Mouse (Mus musculus): ENCODE measurements around the gene Nupl1. TPM values are rescaled to one million over a fixed set of nuclear protein-coding genes. Genes with fewer than 3 reads are reported as not detected.

Nupl1 gene
- polyA plus RNA-seq (2015; fragmentation: Nextera tagmentation; extraction: Ambion mirVana) = 0.10 TPM in 1 of 2 replicates, not detected in the other

DNA sequence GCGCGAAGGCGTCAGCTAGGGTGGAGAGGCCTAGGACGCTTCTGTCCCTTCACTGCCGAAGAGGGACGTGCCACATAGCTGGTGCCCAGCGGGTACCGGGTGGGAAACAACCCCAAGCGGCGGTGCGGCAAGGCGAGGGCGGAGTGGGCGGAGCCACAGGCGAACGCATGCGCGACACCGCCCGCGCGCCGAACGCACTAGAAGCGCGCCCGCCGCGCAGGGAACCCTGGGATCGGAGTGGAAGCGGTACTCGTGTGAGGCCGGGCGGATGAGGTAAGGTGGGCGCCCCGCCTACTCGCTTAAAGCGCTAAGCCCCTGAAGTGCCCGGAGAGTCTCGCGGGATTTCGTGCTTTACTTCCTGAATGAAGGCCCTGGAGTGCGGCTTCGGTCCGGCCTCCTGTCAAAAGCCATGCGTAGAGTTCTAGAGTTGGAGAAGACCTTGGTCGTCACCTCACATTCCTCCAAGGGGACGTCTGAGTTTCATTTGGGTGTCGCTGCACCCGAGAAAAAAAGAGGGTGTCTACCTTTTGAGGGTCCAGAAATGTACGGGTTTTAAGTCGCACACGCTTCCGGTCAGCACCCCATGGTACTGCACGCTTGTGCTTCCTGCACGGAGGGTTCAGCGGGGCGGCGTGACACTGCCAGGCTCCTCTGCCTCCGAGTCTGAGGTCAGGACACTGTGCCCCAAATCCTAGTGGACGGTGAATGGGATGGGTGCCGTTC lies at the start of gene Nupl1, which contains the start of gene Gm49336:
Gene Nupl1, minus strand, starts transcription at position 151 of the 723 bp plus-strand sequence.
Gene Gm49336, minus strand, starts transcription at position 227 of the 723 bp plus-strand sequence.
- peak within 1 kb of the TSS; percentile 96 for H3K4me3 ChIP-seq
- H3K4me2 ChIP-seq = peak within 1 kb of the TSS; percentile 93
- H3K4me1 ChIP-seq (replicated peaks) = peaks cover 21% of the 10 kb centered on the region
- H3K27me3 ChIP-seq = no peaks in the 10 kb centered on the region
- WGBS = under 1% methylated on average over 60 of the region's 62 CpGs
- peak within 1 kb of the TSS; percentile 90 for H3K27ac ChIP-seq
- no peaks in the 10 kb centered on the region for H3K36me3 ChIP-seq
- no peaks in the 10 kb centered on the region for H3K9me3 ChIP-seq (replicated peaks)
- peak within 1 kb of the TSS; percentile 95 for H3K9ac ChIP-seq
- ATAC-seq (replicated peaks; ENCODE audit: insufficient number of reproducible peaks, insufficient read depth, low FRiP score, low read depth) = peak; percentile 100

- Histone ChIP-seq H3K36me3 (peaks cover 35% of the 10 kb centered on the region), H3K9ac (no peak overlapping the region), H3K4me1 (replicated peaks) (no peaks in the 10 kb centered on the region), H3K27ac (no peak overlapping the region), H3K9me3 (replicated peaks) (no peaks in the 10 kb centered on the region), H3K4me3 (no peak overlapping the region), H3K4me2 (no peak overlapping the region), H3K27me3 (no peaks in the 10 kb centered on the region)
- WGBS = 81% methylated on average over 6 of the region's 6 CpGs
- ATAC-seq (replicated peaks; ENCODE audit: insufficient number of reproducible peaks, insufficient read depth, low FRiP score, low read depth) = no peak
Observed at GRCm38 (mm10) chr14:60301024-60301423, 49.8 kb upstream of the Nupl1 start.

DNA sequence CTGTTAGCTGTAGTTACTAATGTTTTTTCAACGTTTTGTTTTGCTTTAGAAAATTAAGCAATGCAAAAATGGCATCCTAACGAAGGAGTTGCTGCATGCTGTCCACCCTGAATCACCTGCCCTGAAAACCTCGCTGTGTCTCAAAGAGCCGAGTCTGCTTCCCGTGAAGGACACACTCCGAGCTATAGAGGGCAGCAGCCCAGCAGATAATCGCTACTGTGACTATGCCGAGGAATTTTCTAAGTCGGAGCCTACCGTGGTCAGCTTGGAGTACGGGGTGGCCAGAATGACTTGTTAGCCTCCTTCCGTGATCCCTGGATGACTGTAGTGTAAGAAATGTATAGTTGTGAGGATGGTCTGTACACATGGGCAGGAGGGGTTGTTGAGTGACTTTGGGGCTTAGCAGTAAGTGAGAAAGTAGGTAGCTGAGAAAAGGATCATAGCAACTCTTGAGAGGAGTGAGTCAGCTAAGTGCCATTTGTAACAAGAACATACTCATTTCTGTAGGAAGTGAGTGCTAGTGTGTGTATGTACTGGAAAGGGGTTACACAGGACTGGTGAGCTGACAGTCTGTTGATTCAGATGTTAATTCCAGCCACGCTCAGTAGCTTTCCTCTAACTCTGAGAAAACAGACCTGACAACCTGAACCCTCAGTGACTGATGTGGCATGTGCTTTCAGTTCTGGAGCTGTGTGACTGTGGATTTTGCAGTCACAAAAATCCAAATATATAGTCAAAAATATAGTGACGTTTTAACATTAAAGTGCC lies 49.2 kb upstream of the Nupl1 start:
- Histone ChIP-seq H3K27me3 (no peaks in the 10 kb centered on the region), H3K4me2 (no peak overlapping the region), H3K9ac (no peak overlapping the region), H3K27ac (no peak overlapping the region), H3K4me1 (replicated peaks) (no peaks in the 10 kb centered on the region), H3K9me3 (replicated peaks) (no peaks in the 10 kb centered on the region), H3K4me3 (no peak overlapping the region), H3K36me3 (peaks cover 35% of the 10 kb centered on the region)
- no peak for ATAC-seq (replicated peaks; ENCODE audit: insufficient number of reproducible peaks, insufficient read depth, low FRiP score, low read depth)
- 75% methylated on average over 14 of the region's 14 CpGs for WGBS

DNA sequence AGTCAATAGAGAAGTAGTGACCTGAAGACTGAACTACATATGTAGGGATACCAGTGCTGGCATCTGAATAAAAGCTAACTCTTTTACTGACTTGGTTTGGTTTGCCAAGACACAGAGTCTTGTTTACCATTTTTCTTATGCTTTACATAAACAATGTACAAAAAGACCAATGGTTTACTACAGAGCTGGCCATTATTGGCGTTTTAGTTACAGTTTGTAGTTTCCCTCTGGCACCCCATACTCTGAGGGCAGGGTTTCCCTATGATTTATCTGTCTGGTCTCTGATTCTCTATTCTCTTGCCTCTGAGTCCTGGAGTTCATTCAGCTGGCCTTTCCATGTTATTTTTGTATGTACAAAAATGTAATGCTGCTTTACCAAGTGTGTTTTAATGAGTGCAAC lies 44.3 kb upstream of the Nupl1 start:
- ATAC-seq (replicated peaks; ENCODE audit: insufficient number of reproducible peaks, insufficient read depth, low FRiP score, low read depth) = no peak
- Histone ChIP-seq H3K27me3 (no peaks in the 10 kb centered on the region), H3K36me3 (peaks cover 36% of the 10 kb centered on the region), H3K9ac (no peak overlapping the region), H3K4me1 (replicated peaks) (no peaks in the 10 kb centered on the region), H3K4me2 (no peak overlapping the region), H3K27ac (no peak overlapping the region), H3K9me3 (replicated peaks) (no peaks in the 10 kb centered on the region), H3K4me3 (no peak overlapping the region)
- 81% methylated on average over 1 of the region's 1 CpGs for WGBS

DNA sequence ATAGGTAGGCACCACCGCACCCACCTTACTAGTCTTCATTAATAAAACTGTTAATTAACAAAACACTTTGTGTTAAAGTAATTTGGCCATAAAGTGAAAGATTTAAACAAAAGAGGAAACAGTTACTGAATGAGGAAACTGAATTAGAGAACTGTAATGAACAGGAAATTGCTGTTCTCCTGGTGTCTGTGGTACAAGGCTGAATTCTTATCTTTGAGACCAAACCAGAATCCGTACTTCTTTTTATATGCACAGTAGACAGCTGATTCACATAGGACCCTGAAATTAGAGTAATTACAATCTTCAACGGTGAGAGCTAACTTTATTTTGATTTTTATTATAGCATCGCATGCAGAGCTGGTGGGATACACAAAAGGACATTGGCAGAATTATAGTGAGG lies 39.1 kb upstream of the Nupl1 start:
- ATAC-seq (replicated peaks; ENCODE audit: insufficient number of reproducible peaks, insufficient read depth, low FRiP score, low read depth) = no peak
- Histone ChIP-seq H3K27me3 (no peaks in the 10 kb centered on the region), H3K4me2 (no peak overlapping the region), H3K36me3 (peaks cover 43% of the 10 kb centered on the region), H3K27ac (no peak overlapping the region), H3K9ac (no peak overlapping the region), H3K9me3 (replicated peaks) (no peaks in the 10 kb centered on the region), H3K4me1 (replicated peaks) (no peaks in the 10 kb centered on the region), H3K4me3 (no peak overlapping the region)
- WGBS = 86% methylated on average over 4 of the region's 4 CpGs

- no peak overlapping the region for H3K27ac ChIP-seq
- ATAC-seq (replicated peaks; ENCODE audit: insufficient number of reproducible peaks, insufficient read depth, low FRiP score, low read depth) = no peak
- no peaks in the 10 kb centered on the region for H3K4me1 ChIP-seq (replicated peaks)
- H3K4me2 ChIP-seq = no peak overlapping the region
- H3K27me3 ChIP-seq = no peaks in the 10 kb centered on the region
- no peak overlapping the region for H3K4me3 ChIP-seq
- H3K36me3 ChIP-seq = peaks cover 30% of the 10 kb centered on the region
- WGBS = 87% methylated on average over 7 of the region's 7 CpGs
- H3K9me3 ChIP-seq (replicated peaks) = no peaks in the 10 kb centered on the region
- H3K9ac ChIP-seq = no peak overlapping the region
Observed at GRCm38 (mm10) chr14:60286194-60286863, 35.1 kb upstream of the Nupl1 start.

GRCm38 (mm10) chr14:60275301-60276276 lies 24.4 kb upstream of the Nupl1 start:
- H3K4me3 ChIP-seq = no peak overlapping the region
- WGBS = 92% methylated on average over 7 of the region's 7 CpGs
- ATAC-seq (replicated peaks; ENCODE audit: insufficient number of reproducible peaks, insufficient read depth, low FRiP score, low read depth) = no peak

DNA sequence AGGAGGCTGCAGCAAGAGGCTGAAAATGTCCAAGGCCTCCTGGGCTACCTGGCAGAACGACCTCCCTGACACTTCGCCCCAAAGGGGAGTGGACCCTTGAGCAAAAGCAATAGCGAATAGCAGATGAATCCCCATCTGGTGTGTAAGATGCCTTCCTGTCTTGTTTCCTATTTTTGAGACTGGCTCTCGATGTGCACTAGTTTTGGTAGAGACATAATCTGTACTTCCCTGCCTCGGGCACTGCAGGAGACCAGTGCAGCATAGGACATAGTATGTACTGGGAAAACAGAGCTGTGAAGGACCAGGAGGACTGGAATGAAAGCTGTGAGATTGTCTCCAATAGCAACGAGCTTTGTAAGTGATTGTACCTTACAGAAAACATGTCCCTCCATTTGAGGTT lies 22.1 kb upstream of the Nupl1 start:
- peaks cover 6% of the 10 kb centered on the region; the same call in 1 of the 2 replicates for H3K4me1 ChIP-seq (replicated peaks)
- no peaks in the 10 kb centered on the region for H3K36me3 ChIP-seq
- H3K4me3 ChIP-seq = no peak overlapping the region
- H3K9me3 ChIP-seq (replicated peaks) = no peaks in the 10 kb centered on the region
- no peaks in the 10 kb centered on the region for H3K27me3 ChIP-seq
- no peak overlapping the region for H3K4me2 ChIP-seq
- 69% methylated on average over 6 of the region's 6 CpGs for WGBS
- no peak for ATAC-seq (replicated peaks; ENCODE audit: insufficient number of reproducible peaks, insufficient read depth, low FRiP score, low read depth)
- H3K27ac ChIP-seq = no peak overlapping the region
- no peak overlapping the region for H3K9ac ChIP-seq

More at GRCm38 (mm10) chr14:60275301-60276276, 24.4 kb upstream of the Nupl1 start:
- H3K4me1 ChIP-seq (replicated peaks) = peaks cover 6% of the 10 kb centered on the region; the same call in 1 of the 2 replicates
- H3K9ac ChIP-seq = no peak overlapping the region
- H3K27ac ChIP-seq = no peak overlapping the region
- no peaks in the 10 kb centered on the region for H3K9me3 ChIP-seq (replicated peaks)
- no peak overlapping the region for H3K4me2 ChIP-seq
- H3K27me3 ChIP-seq = no peaks in the 10 kb centered on the region
- H3K36me3 ChIP-seq = no peaks in the 10 kb centered on the region

DNA sequence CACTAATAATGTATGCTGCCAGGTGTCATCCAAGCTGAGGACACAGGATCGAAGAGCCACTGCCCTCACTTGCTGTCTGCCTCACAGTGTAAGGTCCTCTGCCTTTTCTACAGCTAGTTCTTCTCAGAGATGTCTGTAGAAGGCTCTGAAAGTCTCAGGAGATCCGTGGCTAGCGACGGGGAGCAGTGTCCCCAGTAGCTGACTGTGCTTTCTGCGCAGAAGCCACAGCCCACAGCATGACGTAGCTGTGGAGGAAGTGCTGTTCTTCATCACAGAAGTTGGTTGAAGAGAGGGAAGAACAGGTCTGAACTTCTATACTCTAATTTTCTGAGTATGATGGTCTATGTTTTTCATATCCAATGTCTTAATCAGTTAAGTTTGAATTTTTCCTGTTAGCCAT lies 18.1 kb upstream of the Nupl1 start:
- H3K27ac ChIP-seq = no peak overlapping the region
- no peak for ATAC-seq (replicated peaks; ENCODE audit: insufficient number of reproducible peaks, insufficient read depth, low FRiP score, low read depth)
- no peaks in the 10 kb centered on the region for H3K9me3 ChIP-seq (replicated peaks)
- H3K4me3 ChIP-seq = no peak overlapping the region
- peaks cover 14% of the 10 kb centered on the region; the same call in 1 of the 2 replicates for H3K4me1 ChIP-seq (replicated peaks)
- H3K27me3 ChIP-seq = no peaks in the 10 kb centered on the region
- WGBS = 80% methylated on average over 6 of the region's 6 CpGs
- no peaks in the 10 kb centered on the region for H3K36me3 ChIP-seq
- H3K4me2 ChIP-seq = no peak overlapping the region
- H3K9ac ChIP-seq = no peak overlapping the region

- H3K27ac ChIP-seq = peak within 1 kb of the TSS; percentile 82
- peak within 1 kb of the TSS; percentile 80 for H3K9ac ChIP-seq
- peak within 1 kb of the TSS; percentile 91 for H3K4me3 ChIP-seq
- peaks cover 8% of the 10 kb centered on the region; the same call in 1 of the 2 replicates for H3K4me1 ChIP-seq (replicated peaks)
- H3K27me3 ChIP-seq = no peaks in the 10 kb centered on the region
- H3K9me3 ChIP-seq (replicated peaks) = no peaks in the 10 kb centered on the region
- peak; percentile 100 for ATAC-seq (replicated peaks; ENCODE audit: insufficient number of reproducible peaks, insufficient read depth, low FRiP score, low read depth)
- H3K36me3 ChIP-seq = no peaks in the 10 kb centered on the region
- H3K4me2 ChIP-seq = peak within 1 kb of the TSS; percentile 71
- under 1% methylated on average over 51 of the region's 51 CpGs for WGBS
Observed at GRCm38 (mm10) chr14:60264990-60265876, 14.0 kb upstream of the Nupl1 start, which contains the start of gene Mtmr6. TSS of gene Mtmr6 (plus strand) at chr14:60265228.
